Mouse (Mus musculus): ENCODE data around the gene Kcnh6.
"Not testable (repeated sequence)": the region's sequence is repeated elsewhere in the genome, so short reads cannot be mapped to it uniquely, and the experiment has no call there.

Kcnh6 gene

GRCm38 (mm10) chr11:106061311-106061710 is 53.4 kb downstream of the Kcnh6 start:
- CTCF ChIA-PET: no interaction called here

GRCm38 (mm10) chr11:106063756-106064155 is 55.8 kb downstream of the Kcnh6 start:
- CTCF ChIA-PET: no interaction called here

GRCm38 (mm10) chr11:106065073-106065922 is 57.4 kb downstream of the Kcnh6 start:
- CTCF ChIA-PET: interaction anchor here (0.7 kb wide), 1 partner anchor 90 kb away, joined by 18 read pairs; no protein-coding TSS in a partner anchor

- CTCF ChIA-PET: no interaction called here
Measured at GRCm38 (mm10) chr11:106065923-106066571, 58.1 kb downstream of the Kcnh6 start, which contains the start of gene Taco1. Gene Taco1, plus strand, starts transcription at chr11:106066061.

GRCm38 (mm10) chr11:106066616-106067015 is 58.7 kb downstream of the Kcnh6 start:
- CTCF ChIA-PET: not testable (repeated sequence)

- CTCF ChIA-PET: interaction anchor here (0.6 kb wide), 1 partner anchor 158 kb away, joined by 3 read pairs; no protein-coding TSS in a partner anchor
Measured at GRCm38 (mm10) chr11:106073774-106074173, 65.8 kb downstream of the Kcnh6 start.

- CTCF ChIA-PET: interaction anchor here (0.6 kb wide), 1 partner anchor 43 kb away, joined by 3 read pairs; no protein-coding TSS in a partner anchor
Measured at GRCm38 (mm10) chr11:106076321-106076720, 68.4 kb downstream of the Kcnh6 start.

Data from spleen, embryonic (tissue).